Mouse (Mus musculus) neural tube, embryonic 15.5 days (tissue): ENCODE measurements around the gene Wdr81. TPM values are rescaled to one million over a fixed set of nuclear protein-coding genes. Genes with fewer than 3 reads are reported as not detected.

Experiments used
- ATAC-seq: fragments of 200-750 bp; cut with Nextera tagmentation; 2 replicates; pipeline ENCODE4 v1.8.0; 2017; ENCODE audit warnings: mild to moderate bottlenecking, moderate TSS enrichment, moderate library complexity; ENCODE audit not compliant: low FRiP score
- H3K27ac ChIP-seq: fragments of 300-500 bp; sonication (generic); replicated peaks from 2 replicates; pipeline ENCODE4 v1.5.1; 2015; ENCODE audit warnings: mild to moderate bottlenecking, inconsistent platforms
- H3K27me3 ChIP-seq: fragments of 300-500 bp; sonication (generic); replicated peaks from 2 replicates; pipeline ENCODE4 v1.6.1; 2015; ENCODE audit warnings: inconsistent platforms
- H3K36me3 ChIP-seq: fragments of 300-500 bp; sonication (generic); 2 replicates; pipeline ENCODE4 v1.6.1; 2015; ENCODE audit warnings: inconsistent platforms
- H3K4me1 ChIP-seq: fragments of 300-500 bp; sonication (generic); 2 replicates; pipeline ENCODE4 v1.6.1; 2015; ENCODE audit warnings: inconsistent platforms
- H3K4me2 ChIP-seq: fragments of 300-500 bp; sonication (generic); 2 replicates; pipeline ENCODE4 v1.6.1; 2015; ENCODE audit warnings: inconsistent platforms, mild to moderate bottlenecking, moderate library complexity
- H3K4me3 ChIP-seq: fragments of 300-500 bp; sonication (generic); replicated peaks from 2 replicates; pipeline ENCODE4 v1.5.1; 2015; ENCODE audit warnings: mild to moderate bottlenecking, inconsistent platforms
- H3K9ac ChIP-seq: fragments of 300-500 bp; sonication (generic); replicated peaks from 2 replicates; pipeline ENCODE4 v1.6.1; 2015; ENCODE audit warnings: mild to moderate bottlenecking, inconsistent platforms
- H3K9me3 ChIP-seq: fragments of 300-500 bp; sonication (generic); replicated peaks from 2 replicates; pipeline ENCODE4 v1.6.1; 2016; ENCODE audit warnings: inconsistent platforms
- WGBS: fragments of 180-500 bp; shearing (Covaris S2); methylation state at CpG from one replicate; pipeline ENCODE4 v1.1.7; 2015; ENCODE audit warnings: mixed read lengths; 5-methylcytosine and 5-hydroxymethylcytosine counted together
- polyA plus RNA-seq: library from polyadenylated mRNA; unstranded; fragments of >200 nt; fragmentation: Nextera tagmentation; extraction: Ambion mirVana; gene quantifications from 2 replicates; pipeline ENCODE4 v1.2.1, GENCODE M21; 2015

Wdr81 gene
- polyA plus RNA-seq, 1 experiment from 2014 or later = 6.3 TPM

- Histone ChIP-seq H3K27ac (no peak overlapping the region), H3K4me1 (peaks cover 12% of the 10 kb centered on the region), H3K4me3 (peak overlapping the region; percentile 30), H3K9ac (peak overlapping the region; percentile 40; the same call in 1 of the 2 replicates), H3K27me3 (no peaks in the 10 kb centered on the region), H3K36me3 (peaks cover 17% of the 10 kb centered on the region), H3K4me2 (peak overlapping the region; percentile 64), H3K9me3 (no peaks in the 10 kb centered on the region)
- no peak for ATAC-seq
- WGBS = 67% methylated on average over 7 of the region's 7 CpGs
These were observed 13.9 kb upstream of the Wdr81 start for GRCm38 (mm10) chr11:75468410-75468809.

GRCm38 (mm10) chr11:75467512-75468215 lies 13.1 kb upstream of the Wdr81 start:
- 19% methylated on average over 19 of the region's 19 CpGs for WGBS
- H3K4me3 ChIP-seq = peak overlapping the region; percentile 30
- H3K4me1 ChIP-seq = peaks cover 19% of the 10 kb centered on the region
- no peaks in the 10 kb centered on the region for H3K9me3 ChIP-seq
- H3K27me3 ChIP-seq = no peaks in the 10 kb centered on the region
- H3K9ac ChIP-seq = peak overlapping the region; percentile 40; the same call in 1 of the 2 replicates
- peak; percentile 50; the same call in 1 of the 2 replicates for ATAC-seq
- no peak overlapping the region for H3K27ac ChIP-seq
- peaks cover 17% of the 10 kb centered on the region for H3K36me3 ChIP-seq
- peak overlapping the region; percentile 64 for H3K4me2 ChIP-seq

GRCm38 (mm10) chr11:75466731-75467505 lies 12.4 kb upstream of the Wdr81 start:
- H3K27ac ChIP-seq = no peak overlapping the region
- no peaks in the 10 kb centered on the region for H3K27me3 ChIP-seq
- 96% methylated on average over 4 of the region's 4 CpGs for WGBS
- ATAC-seq = no peak
- H3K9ac ChIP-seq = no peak overlapping the region
- peaks cover 17% of the 10 kb centered on the region for H3K36me3 ChIP-seq
- H3K4me2 ChIP-seq = no peak overlapping the region
- peaks cover 27% of the 10 kb centered on the region for H3K4me1 ChIP-seq
- H3K4me3 ChIP-seq = no peak overlapping the region
- no peaks in the 10 kb centered on the region for H3K9me3 ChIP-seq

- Histone ChIP-seq H3K9ac (no peak overlapping the region), H3K36me3 (peaks cover 17% of the 10 kb centered on the region), H3K4me3 (no peak overlapping the region), H3K4me1 (peaks cover 35% of the 10 kb centered on the region), H3K27me3 (no peaks in the 10 kb centered on the region), H3K4me2 (no peak overlapping the region), H3K27ac (no peak overlapping the region), H3K9me3 (no peaks in the 10 kb centered on the region)
- no peak for ATAC-seq
- WGBS = 88% methylated on average over 6 of the region's 6 CpGs
These were observed 10.5 kb upstream of the Wdr81 start for GRCm38 (mm10) chr11:75465051-75465450.

GRCm38 (mm10) chr11:75464417-75464816 lies 9.9 kb upstream of the Wdr81 start:
- Histone ChIP-seq H3K27ac (no peak overlapping the region), H3K4me3 (no peak overlapping the region), H3K4me1 (peaks cover 42% of the 10 kb centered on the region), H3K27me3 (no peaks in the 10 kb centered on the region), H3K9me3 (no peaks in the 10 kb centered on the region), H3K9ac (no peak overlapping the region), H3K36me3 (peaks cover 17% of the 10 kb centered on the region), H3K4me2 (no peak overlapping the region)
- ATAC-seq = no peak
- 91% methylated on average over 6 of the region's 6 CpGs for WGBS

GRCm38 (mm10) chr11:75463624-75464023 lies 9.1 kb upstream of the Wdr81 start:
- Histone ChIP-seq H3K27me3 (no peaks in the 10 kb centered on the region), H3K9ac (no peak overlapping the region), H3K27ac (no peak overlapping the region), H3K9me3 (no peaks in the 10 kb centered on the region), H3K4me2 (peak overlapping the region; percentile 99; the same call in 1 of the 2 replicates), H3K36me3 (peaks cover 17% of the 10 kb centered on the region), H3K4me1 (peaks cover 42% of the 10 kb centered on the region), H3K4me3 (no peak overlapping the region)
- WGBS = 74% methylated on average over 4 of the region's 4 CpGs
- ATAC-seq = no peak

GRCm38 (mm10) chr11:75462865-75463336 lies 8.4 kb upstream of the Wdr81 start:
- Histone ChIP-seq H3K27me3 (no peaks in the 10 kb centered on the region), H3K36me3 (peaks cover 17% of the 10 kb centered on the region), H3K4me3 (peak overlapping the region; percentile 86), H3K9ac (no peak overlapping the region), H3K9me3 (no peaks in the 10 kb centered on the region), H3K4me1 (peaks cover 39% of the 10 kb centered on the region), H3K27ac (peak overlapping the region; percentile 80; the same call in 1 of the 2 replicates), H3K4me2 (peak overlapping the region; percentile 99)
- no peak for ATAC-seq
- 4% methylated on average over 9 of the region's 9 CpGs for WGBS

- peaks cover 34% of the 10 kb centered on the region for H3K4me1 ChIP-seq
- H3K9me3 ChIP-seq = no peaks in the 10 kb centered on the region
- no peak for ATAC-seq
- peak overlapping the region; percentile 99 for H3K4me2 ChIP-seq
- peak overlapping the region; percentile 74 for H3K9ac ChIP-seq
- 6% methylated on average over 16 of the region's 16 CpGs for WGBS
- H3K36me3 ChIP-seq = peaks cover 17% of the 10 kb centered on the region
- H3K4me3 ChIP-seq = peak overlapping the region; percentile 86
- peak overlapping the region; percentile 80 for H3K27ac ChIP-seq
- no peaks in the 10 kb centered on the region for H3K27me3 ChIP-seq
These were observed 7.8 kb upstream of the Wdr81 start for GRCm38 (mm10) chr11:75462253-75462783.

GRCm38 (mm10) chr11:75461743-75462252 lies 7.3 kb upstream of the Wdr81 start:
- WGBS = under 1% methylated on average over 30 of the region's 30 CpGs
- H3K9me3 ChIP-seq = no peaks in the 10 kb centered on the region

GRCm38 (mm10) chr11:75460844-75461742 lies 6.6 kb upstream of the Wdr81 start, which contains the start of gene Tlcd2:
Gene Tlcd2, plus strand, starts transcription at chr11:75461715.
- peaks cover 17% of the 10 kb centered on the region for H3K36me3 ChIP-seq
- H3K9me3 ChIP-seq = no peaks in the 10 kb centered on the region
- H3K9ac ChIP-seq = peak within 1 kb of the TSS; percentile 74
- peak within 1 kb of the TSS; percentile 89 for H3K27ac ChIP-seq
- H3K4me2 ChIP-seq = peak within 1 kb of the TSS; percentile 99
- ATAC-seq = peak; percentile 96
- peaks cover 34% of the 10 kb centered on the region for H3K4me1 ChIP-seq
- H3K4me3 ChIP-seq = peak within 1 kb of the TSS; percentile 86
- no peaks in the 10 kb centered on the region for H3K27me3 ChIP-seq
- under 1% methylated on average over 46 of the region's 46 CpGs for WGBS

More at GRCm38 (mm10) chr11:75461743-75462252, 7.3 kb upstream of the Wdr81 start:
- no peaks in the 10 kb centered on the region for H3K27me3 ChIP-seq
- H3K4me1 ChIP-seq = peaks cover 34% of the 10 kb centered on the region
- H3K4me2 ChIP-seq = peak overlapping the region; percentile 99
- peak overlapping the region; percentile 80 for H3K27ac ChIP-seq
- H3K36me3 ChIP-seq = peaks cover 17% of the 10 kb centered on the region
- ATAC-seq = peak; percentile 48
- H3K9ac ChIP-seq = peak overlapping the region; percentile 74
- H3K4me3 ChIP-seq = peak overlapping the region; percentile 86
